Mouse (Mus musculus): Measurements from ENCODE around the gene Stum. TPM values are rescaled to one million over a fixed set of nuclear protein-coding genes. Genes with fewer than 3 reads are reported as not detected.
"Not testable (repeated sequence)": the region's sequence is repeated elsewhere in the genome, so short reads cannot be mapped to it uniquely, and the experiment has no call there.

The Stum gene
- total and polyA plus RNA-seq, 2 experiments = 0.09 to 0.22 TPM

GRCm38 (mm10) chr1:180390321-180390731, 93.0 kb downstream of the Stum start:
- H3K4me1 ChIP-seq (ENCODE audit: control insufficient read depth, insufficient read depth, low read length) = peaks cover 15% of the 10 kb centered on the region
- no peak overlapping the region for H3K4me3 ChIP-seq (ENCODE audit: insufficient read depth, low read depth, low read length)
- H3K9ac ChIP-seq (ENCODE audit: low read depth, low read length) = no peak overlapping the region
- DNase-seq (ENCODE audit: extremely low read depth, low read depth, low spot score) = peak; percentile 70
- no peaks in the 10 kb centered on the region for H3K27me3 ChIP-seq (ENCODE audit: control insufficient read depth, insufficient read depth, low read length)
- 23% methylated on average over 3 of the region's 3 CpGs for WGBS
- no peak for TF ChIP-seq CTCF (IDR thresholded peaks at IDR 0.05; ENCODE audit: low read depth, low read length)
- TF ChIP-seq POLR2A (IDR thresholded peaks at IDR 0.05; ENCODE audit: extremely low read depth, insufficient read depth, low read length) = no peak
- no peaks in the 10 kb centered on the region for H3K79me2 ChIP-seq (ENCODE audit: control insufficient read depth, insufficient read depth, low read length)
- 0 out of 2 replicates have a peak overlapping the region, but pooled peaks have one; percentile 7 for H3K27ac ChIP-seq (replicated peaks; ENCODE audit: insufficient read depth, low read depth, low read length)
- H3K36me3 ChIP-seq (ENCODE audit: control insufficient read depth, insufficient read depth, low read length) = no peaks in the 10 kb centered on the region

DNA sequence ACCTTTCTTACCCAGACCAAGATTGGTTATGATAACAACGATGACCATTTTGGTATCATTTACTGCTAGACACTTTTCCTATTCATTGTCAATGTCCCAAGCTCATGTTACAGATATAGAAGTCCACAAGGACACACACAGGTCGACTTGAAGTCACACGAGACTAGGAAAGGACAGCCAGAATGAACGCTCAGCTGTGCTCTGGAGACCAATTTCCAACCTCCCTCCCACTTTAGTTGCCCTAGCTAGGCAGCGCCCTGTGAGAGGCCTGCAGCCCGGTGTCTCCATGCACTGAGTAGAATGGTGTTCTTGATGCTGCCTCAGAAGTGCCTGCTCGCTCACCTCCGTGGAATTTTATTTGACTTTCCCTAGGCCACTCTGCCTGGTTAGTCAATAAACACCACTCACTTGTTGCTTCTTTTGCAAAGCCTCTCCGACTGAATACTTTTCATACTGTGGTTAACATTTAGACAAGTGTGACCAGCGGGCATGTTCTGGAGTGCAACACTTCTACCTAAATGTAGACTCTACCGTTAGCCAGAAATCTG, 94.0 kb downstream of the Stum start:
- H3K4me1 ChIP-seq (ENCODE audit: control insufficient read depth, insufficient read depth, low read length) = peaks cover 15% of the 10 kb centered on the region
- not testable (repeated sequence) for H3K27ac ChIP-seq (replicated peaks; ENCODE audit: insufficient read depth, low read depth, low read length); DNase-seq (ENCODE audit: extremely low read depth, low read depth, low spot score); H3K9ac ChIP-seq (ENCODE audit: low read depth, low read length); H3K27me3 ChIP-seq (ENCODE audit: control insufficient read depth, insufficient read depth, low read length); H3K79me2 ChIP-seq (ENCODE audit: control insufficient read depth, insufficient read depth, low read length); H3K36me3 ChIP-seq (ENCODE audit: control insufficient read depth, insufficient read depth, low read length); H3K4me3 ChIP-seq (ENCODE audit: insufficient read depth, low read depth, low read length)
- 79% methylated on average over 11 of the region's 11 CpGs for WGBS

DNA sequence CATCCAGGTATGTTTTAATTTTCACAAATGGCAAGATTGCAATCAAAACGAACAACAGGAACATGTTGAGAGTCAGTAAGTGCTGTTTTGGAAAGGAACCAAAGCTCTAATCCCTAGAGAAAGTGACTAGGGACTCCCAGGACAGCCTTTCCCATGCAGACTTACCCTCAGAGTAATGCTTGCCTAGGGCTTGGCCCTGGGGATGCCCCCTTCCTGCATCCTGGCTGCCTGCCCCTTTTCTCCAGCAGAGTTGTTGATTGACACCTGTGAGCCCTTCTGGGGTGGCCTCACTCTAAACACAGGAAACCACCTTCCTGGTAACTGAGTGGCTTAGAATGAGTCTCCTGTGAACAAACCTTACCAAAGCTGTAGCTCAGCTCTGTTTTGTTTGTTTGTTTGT, 94.8 kb downstream of the Stum start:
- TF ChIP-seq CTCF (IDR thresholded peaks at IDR 0.05; ENCODE audit: low read depth, low read length) (no peak), POLR2A (IDR thresholded peaks at IDR 0.05; ENCODE audit: extremely low read depth, insufficient read depth, low read length) (no peak)
- H3K79me2 ChIP-seq (ENCODE audit: control insufficient read depth, insufficient read depth, low read length) = no peaks in the 10 kb centered on the region
- no peaks in the 10 kb centered on the region for H3K36me3 ChIP-seq (ENCODE audit: control insufficient read depth, insufficient read depth, low read length)
- no peak overlapping the region for H3K4me3 ChIP-seq (ENCODE audit: insufficient read depth, low read depth, low read length)
- DNase-seq (ENCODE audit: extremely low read depth, low read depth, low spot score) = no peak
- H3K27me3 ChIP-seq (ENCODE audit: control insufficient read depth, insufficient read depth, low read length) = no peaks in the 10 kb centered on the region
- H3K4me1 ChIP-seq (ENCODE audit: control insufficient read depth, insufficient read depth, low read length) = peaks cover 15% of the 10 kb centered on the region
- H3K27ac ChIP-seq (replicated peaks; ENCODE audit: insufficient read depth, low read depth, low read length) = no peak overlapping the region
- H3K9ac ChIP-seq (ENCODE audit: low read depth, low read length) = no peak overlapping the region
- 60% methylated on average over 1 of the region's 1 CpGs for WGBS

DNA sequence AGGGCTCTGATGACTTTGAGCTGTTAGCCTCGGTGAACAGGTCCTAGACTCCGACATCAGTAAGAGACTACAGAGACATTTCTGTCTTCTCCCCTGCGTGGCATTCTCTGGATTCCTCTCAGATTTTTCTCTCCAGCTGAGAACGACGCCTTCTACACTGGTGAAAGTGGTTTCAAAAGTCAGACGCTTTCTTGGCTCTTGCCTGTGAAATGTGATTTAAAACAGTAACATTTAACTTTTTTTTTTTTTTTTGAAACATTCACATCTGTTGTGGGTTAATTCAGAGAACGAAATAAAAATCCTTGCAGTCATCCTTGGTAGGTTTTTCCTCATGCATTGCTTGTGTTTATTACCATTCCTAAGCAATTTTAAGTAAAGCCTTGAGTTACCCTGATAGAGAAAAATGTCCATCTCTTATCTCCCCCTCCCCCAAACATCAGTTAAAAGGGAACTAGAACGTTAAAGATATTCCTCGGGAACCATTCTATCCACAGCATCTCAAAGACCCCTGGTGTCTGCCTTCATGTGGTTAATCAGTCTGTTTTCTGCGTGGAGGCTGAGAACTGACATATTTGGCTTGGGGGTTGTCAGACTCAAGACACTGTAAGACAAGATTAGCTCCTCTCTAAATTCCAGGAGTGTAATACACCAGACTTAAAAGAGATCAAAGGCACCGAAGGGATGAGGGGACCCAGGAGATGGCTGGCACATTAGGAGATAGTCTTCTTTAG, 95.4 kb downstream of the Stum start:
- no peak for DNase-seq (ENCODE audit: extremely low read depth, low read depth, low spot score)
- H3K4me1 ChIP-seq (ENCODE audit: control insufficient read depth, insufficient read depth, low read length) = peaks cover 13% of the 10 kb centered on the region
- H3K9ac ChIP-seq (ENCODE audit: low read depth, low read length) = no peak overlapping the region
- 20% methylated on average over 11 of the region's 11 CpGs for WGBS
- no peaks in the 10 kb centered on the region for H3K36me3 ChIP-seq (ENCODE audit: control insufficient read depth, insufficient read depth, low read length)
- no peaks in the 10 kb centered on the region for H3K79me2 ChIP-seq (ENCODE audit: control insufficient read depth, insufficient read depth, low read length)
- no peaks in the 10 kb centered on the region for H3K27me3 ChIP-seq (ENCODE audit: control insufficient read depth, insufficient read depth, low read length)
- TF ChIP-seq POLR2A (IDR thresholded peaks at IDR 0.05; ENCODE audit: extremely low read depth, insufficient read depth, low read length) = no peak
- no peak for TF ChIP-seq CTCF (IDR thresholded peaks at IDR 0.05; ENCODE audit: low read depth, low read length)
- H3K4me3 ChIP-seq (ENCODE audit: insufficient read depth, low read depth, low read length) = no peak overlapping the region
- no peak overlapping the region for H3K27ac ChIP-seq (replicated peaks; ENCODE audit: insufficient read depth, low read depth, low read length)

DNA sequence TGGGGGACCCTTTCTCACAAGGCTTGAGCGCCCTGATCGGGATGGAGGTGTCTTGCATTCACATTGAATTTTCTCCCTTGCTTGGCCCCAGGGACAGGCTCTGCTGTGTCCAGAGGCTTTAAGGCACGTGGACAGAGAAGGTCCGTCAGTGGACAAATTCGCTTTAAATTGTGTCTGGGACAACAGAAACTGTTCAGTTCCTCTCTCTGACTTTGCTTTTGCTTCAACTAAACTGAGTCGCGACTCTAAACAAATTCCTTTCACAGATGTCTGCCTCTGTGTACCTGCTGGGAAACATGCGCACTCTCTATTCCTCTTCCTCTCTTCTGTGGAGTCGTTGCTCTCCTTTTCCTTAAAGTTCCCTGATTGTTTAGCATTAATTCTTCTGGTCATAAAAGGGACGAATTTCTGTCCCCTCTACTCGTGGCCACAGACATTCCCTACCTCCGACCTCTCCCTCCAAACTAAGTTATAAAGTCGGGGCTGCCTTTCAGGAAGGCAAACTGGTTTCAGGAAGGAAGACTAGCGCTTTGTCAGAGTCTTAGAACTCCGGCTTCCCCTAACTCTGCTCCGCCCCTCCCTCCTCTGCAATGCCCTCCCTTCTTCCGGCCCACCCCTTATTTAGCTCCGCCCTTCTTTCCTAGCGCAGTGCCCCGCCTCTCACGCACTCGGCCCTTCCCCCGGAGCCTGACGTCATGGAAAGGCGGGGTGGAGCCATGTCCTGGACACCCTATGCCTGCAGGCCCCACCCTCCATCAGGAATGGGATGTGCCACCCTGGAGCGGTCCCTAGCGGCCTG, 96.2 kb downstream of the Stum start:
- 3% methylated on average over 27 of the region's 27 CpGs for WGBS
- Histone ChIP-seq H3K36me3 (ENCODE audit: control insufficient read depth, insufficient read depth, low read length) (no peaks in the 10 kb centered on the region), H3K4me1 (ENCODE audit: control insufficient read depth, insufficient read depth, low read length) (peaks cover 11% of the 10 kb centered on the region), H3K27ac (replicated peaks; ENCODE audit: insufficient read depth, low read depth, low read length) (peak overlapping the region; percentile 80), H3K4me3 (ENCODE audit: insufficient read depth, low read depth, low read length) (peak overlapping the region; percentile 48), H3K27me3 (ENCODE audit: control insufficient read depth, insufficient read depth, low read length) (no peaks in the 10 kb centered on the region), H3K9ac (ENCODE audit: low read depth, low read length) (peak overlapping the region; percentile 67), H3K79me2 (ENCODE audit: control insufficient read depth, insufficient read depth, low read length) (no peaks in the 10 kb centered on the region)
- peak; percentile 93 for DNase-seq (ENCODE audit: extremely low read depth, low read depth, low spot score)
- peak; percentile 70; the same call in 1 of the 2 replicates for TF ChIP-seq POLR2A (IDR thresholded peaks at IDR 0.05; ENCODE audit: extremely low read depth, insufficient read depth, low read length)
- peak; percentile 89 for TF ChIP-seq CTCF (IDR thresholded peaks at IDR 0.05; ENCODE audit: low read depth, low read length)
